Mouse (Mus musculus): ENCODE data around the gene Ttc21a. TPM values are rescaled to one million over a fixed set of nuclear protein-coding genes. Genes with fewer than 3 reads are reported as not detected.
A peak's percentile ranks its signal among the peaks of the same experiment; 100 is the strongest.

The Ttc21a gene
- polyA plus RNA-seq, 1 experiment from 2014 or later: 0.36 TPM

DNA sequence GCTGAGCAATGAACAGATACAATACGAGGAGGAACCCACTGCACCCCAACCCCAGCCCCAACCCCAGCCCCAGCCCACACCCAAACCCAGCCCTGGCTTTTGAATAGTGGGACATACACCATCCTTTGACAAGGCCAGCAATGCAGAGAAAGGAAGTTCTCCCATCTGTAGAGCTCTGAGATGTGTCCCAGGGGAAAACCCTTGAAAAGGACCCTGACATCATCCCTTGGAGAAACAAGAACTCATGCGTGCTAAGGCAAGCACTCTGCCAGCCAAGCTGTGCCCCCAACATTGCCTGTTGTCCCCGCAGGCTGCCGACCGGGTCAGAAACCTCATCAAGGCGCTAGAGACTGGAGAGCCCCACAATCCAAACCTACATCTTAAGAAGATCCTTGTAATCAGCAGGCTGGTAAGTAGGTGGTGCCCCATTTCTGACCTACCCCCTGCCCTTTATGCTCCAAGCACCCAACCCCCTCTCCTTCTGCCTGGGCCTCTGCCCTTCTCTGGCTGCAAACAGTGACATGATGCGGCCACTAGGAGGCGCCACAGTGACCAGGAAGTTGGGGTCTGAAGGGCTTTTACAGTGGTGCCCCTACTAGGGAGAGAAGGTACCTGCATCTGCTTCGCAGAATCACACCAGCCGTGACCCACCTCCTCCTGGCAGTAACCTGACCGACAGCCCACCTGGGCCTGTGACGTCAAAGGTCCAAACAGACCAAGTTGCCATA, 7.9 kb downstream of the Ttc21a start:
- Histone ChIP-seq H3K4me2 (no peak overlapping the region), H3K4me3 (no peak overlapping the region), H3K36me3 (no peaks in the 10 kb centered on the region), H3K27me3 (no peaks in the 10 kb centered on the region), H3K27ac (replicated peaks) (no peak overlapping the region), H3K9ac (no peak overlapping the region), H3K4me1 (replicated peaks) (no peaks in the 10 kb centered on the region), H3K9me3 (no peaks in the 10 kb centered on the region)
- 72% methylated on average over 12 of the region's 12 CpGs for WGBS
- no peak for ATAC-seq (ENCODE audit: low read depth)

DNA sequence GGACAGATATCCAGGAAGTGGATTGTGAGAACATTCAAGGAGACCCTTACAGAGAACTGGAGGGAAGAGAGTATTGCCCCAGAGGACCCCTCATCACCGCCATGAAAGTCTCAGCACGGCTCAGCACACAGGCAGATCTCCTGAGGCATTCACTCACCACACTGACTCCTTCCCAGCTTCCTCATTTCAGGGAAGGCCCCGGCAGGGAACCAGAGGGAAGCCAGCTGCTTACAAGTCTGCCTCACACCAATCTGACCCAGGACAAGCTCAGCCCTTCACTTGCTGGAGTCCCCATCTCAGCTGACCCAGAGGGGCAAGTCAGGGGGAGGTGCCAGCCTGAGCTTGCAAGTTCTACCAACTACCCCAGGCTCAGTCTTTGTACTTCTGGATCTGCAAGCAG, 11.4 kb downstream of the Ttc21a start:
- H3K27ac ChIP-seq (replicated peaks): no peak overlapping the region
- no peaks in the 10 kb centered on the region for H3K27me3 ChIP-seq
- H3K9ac ChIP-seq: no peak overlapping the region
- H3K4me2 ChIP-seq: no peak overlapping the region
- WGBS: 59% methylated on average over 3 of the region's 3 CpGs
- H3K36me3 ChIP-seq: no peaks in the 10 kb centered on the region
- H3K4me1 ChIP-seq (replicated peaks): no peaks in the 10 kb centered on the region
- no peak for ATAC-seq (ENCODE audit: low read depth)
- H3K9me3 ChIP-seq: no peaks in the 10 kb centered on the region
- no peak overlapping the region for H3K4me3 ChIP-seq

DNA sequence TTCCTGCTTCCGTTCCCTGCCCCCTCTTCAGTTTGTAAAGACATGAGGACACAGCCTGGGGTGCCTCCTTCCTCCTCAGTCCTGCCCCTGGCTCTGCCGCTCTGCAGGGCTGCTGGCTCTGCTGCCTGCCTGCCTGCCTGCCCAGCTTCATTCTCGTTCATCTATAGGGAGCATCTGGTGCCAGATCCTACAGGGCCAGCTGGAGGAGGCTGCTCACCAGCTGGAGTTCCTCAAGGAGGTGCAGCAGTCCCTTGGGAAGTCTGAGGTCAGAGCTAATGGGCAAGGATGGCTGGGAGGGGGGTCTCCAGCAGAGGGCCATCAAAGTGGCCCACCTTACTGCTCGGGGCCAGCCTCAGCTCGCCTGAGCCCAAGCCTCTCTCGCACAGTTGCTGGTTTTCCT, 13.0 kb downstream of the Ttc21a start:
- no peaks in the 10 kb centered on the region for H3K4me1 ChIP-seq (replicated peaks)
- H3K9me3 ChIP-seq: no peaks in the 10 kb centered on the region
- 53% methylated on average over 6 of the region's 6 CpGs for WGBS
- H3K27ac ChIP-seq (replicated peaks): no peak overlapping the region
- H3K36me3 ChIP-seq: no peaks in the 10 kb centered on the region
- no peak; the same call in 1 of the 2 replicates for ATAC-seq (ENCODE audit: low read depth)
- H3K27me3 ChIP-seq: no peaks in the 10 kb centered on the region
- peak overlapping the region; percentile 6; the same call in 1 of the 2 replicates for H3K9ac ChIP-seq
- no peak overlapping the region for H3K4me2 ChIP-seq
- H3K4me3 ChIP-seq: no peak overlapping the region

DNA sequence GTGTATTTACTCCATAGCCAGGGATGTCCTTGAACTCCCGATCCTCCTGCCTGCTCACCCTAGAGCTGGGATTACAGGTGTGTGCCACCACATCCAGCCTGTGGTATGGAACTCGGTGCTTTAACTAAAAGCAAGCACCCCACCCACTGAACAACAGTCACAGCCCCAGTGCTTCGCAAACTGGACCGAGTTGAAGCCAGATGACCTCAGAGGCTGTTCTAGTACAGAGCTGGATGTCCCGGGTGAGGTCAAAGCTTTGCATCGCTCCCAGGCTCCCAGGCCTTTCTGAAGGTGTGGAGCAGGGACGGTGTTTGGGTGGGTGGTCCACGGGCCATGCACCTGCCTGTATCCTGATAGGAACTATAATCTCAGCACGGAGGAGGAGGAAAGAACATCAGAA, 14.0 kb downstream of the Ttc21a start:
- Histone ChIP-seq H3K27ac (replicated peaks) (no peak overlapping the region), H3K9me3 (no peaks in the 10 kb centered on the region), H3K4me3 (no peak overlapping the region), H3K4me2 (no peak overlapping the region), H3K9ac (no peak overlapping the region), H3K4me1 (replicated peaks) (no peaks in the 10 kb centered on the region), H3K36me3 (no peaks in the 10 kb centered on the region), H3K27me3 (no peaks in the 10 kb centered on the region)
- WGBS: 89% methylated on average over 9 of the region's 9 CpGs
- no peak for ATAC-seq (ENCODE audit: low read depth)

DNA sequence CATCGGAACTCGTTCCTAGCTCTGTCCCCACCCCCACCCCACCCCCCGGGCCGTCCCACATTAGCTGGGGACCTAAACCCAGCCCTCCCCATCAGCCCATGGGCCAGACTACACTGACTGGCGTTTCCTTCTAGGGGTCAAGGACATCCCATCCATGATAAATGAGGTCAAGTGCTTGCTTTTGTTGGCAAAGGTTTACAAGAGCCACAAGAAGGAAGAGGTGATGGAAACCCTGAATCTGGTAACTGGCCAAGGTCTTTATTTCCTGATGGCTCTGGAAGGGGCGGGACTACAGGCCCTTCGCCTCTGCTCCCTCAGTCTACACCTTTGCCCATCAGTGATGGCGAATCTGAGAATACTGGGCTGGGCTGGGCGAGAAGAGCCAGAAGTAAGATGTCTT, 21.4 kb downstream of the Ttc21a start:
- ATAC-seq (ENCODE audit: low read depth): no peak
- H3K4me1 ChIP-seq (replicated peaks): peaks cover 7% of the 10 kb centered on the region
- 85% methylated on average over 9 of the region's 9 CpGs for WGBS

DNA sequence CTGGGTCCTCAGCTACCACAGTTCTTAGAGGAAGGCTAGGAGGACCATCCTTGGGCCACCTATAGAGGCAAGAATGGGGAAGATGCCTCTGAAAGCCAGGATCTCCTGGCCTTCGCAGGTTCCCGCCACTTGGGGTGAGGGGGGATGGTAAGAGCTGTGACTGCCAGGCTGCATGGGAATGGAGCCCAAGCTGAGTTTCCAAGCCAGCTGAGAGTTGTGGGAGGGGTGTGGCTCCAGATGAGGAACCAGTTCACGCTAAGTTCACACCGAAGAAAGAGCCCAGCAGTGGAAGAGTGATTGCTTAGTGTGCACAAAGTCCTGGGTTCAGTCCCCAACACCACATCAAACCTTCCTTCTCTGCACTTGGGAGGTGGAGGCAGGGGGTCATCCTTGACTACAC, 24.8 kb downstream of the Ttc21a start:
- Histone ChIP-seq H3K9me3 (no peaks in the 10 kb centered on the region), H3K9ac (no peak overlapping the region), H3K27ac (replicated peaks) (no peak overlapping the region), H3K36me3 (no peaks in the 10 kb centered on the region), H3K4me1 (replicated peaks) (peaks cover 7% of the 10 kb centered on the region), H3K4me2 (no peak overlapping the region), H3K27me3 (no peaks in the 10 kb centered on the region), H3K4me3 (no peak overlapping the region)
- no peak for ATAC-seq (ENCODE audit: low read depth)
- WGBS: 74% methylated on average over 4 of the region's 4 CpGs

More for the DNA sequence above, 21.4 kb downstream of the Ttc21a start:
- Histone ChIP-seq H3K27me3 (no peaks in the 10 kb centered on the region), H3K4me3 (no peak overlapping the region), H3K9ac (no peak overlapping the region), H3K36me3 (no peaks in the 10 kb centered on the region), H3K9me3 (no peaks in the 10 kb centered on the region), H3K27ac (replicated peaks) (no peak overlapping the region), H3K4me2 (no peak overlapping the region)

DNA sequence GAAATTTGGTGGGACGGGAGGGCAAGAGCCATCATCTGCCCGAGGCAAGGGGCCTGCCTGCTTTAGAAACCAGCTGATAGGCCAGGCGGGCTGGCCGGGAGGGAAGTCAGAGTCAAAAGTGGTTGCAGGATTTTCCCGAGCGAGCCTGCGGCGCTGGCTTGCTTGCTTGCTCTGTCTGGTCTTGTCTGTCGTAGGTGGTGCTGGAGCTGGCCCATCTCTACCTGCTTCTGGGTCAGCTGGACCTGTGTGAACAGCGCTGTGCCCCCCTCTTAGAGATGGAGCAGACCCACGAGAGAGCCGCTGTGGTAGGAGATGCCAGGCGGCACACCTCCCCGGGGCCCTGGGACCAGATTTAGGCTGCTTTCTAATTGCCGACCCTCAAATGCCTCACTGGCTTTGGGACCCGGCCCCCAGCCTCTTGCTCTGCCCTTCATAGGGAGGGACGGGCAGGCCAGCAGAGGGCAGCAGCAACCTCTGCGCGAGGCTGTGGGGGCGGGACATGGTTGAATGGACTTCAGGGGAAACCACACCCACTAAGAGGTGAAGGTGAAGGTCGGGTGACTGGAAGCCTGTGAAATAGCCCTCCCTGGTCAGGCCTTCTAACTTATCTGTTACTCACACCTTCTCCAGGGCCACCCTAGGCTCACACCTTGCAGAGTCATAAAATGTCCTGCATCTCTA, 25.7 kb downstream of the Ttc21a start:
- peak; percentile 61; the same call in 1 of the 2 replicates for ATAC-seq (ENCODE audit: low read depth)
- Histone ChIP-seq H3K9me3 (no peaks in the 10 kb centered on the region), H3K4me1 (replicated peaks) (peaks cover 7% of the 10 kb centered on the region), H3K9ac (no peak overlapping the region), H3K4me3 (no peak overlapping the region), H3K27me3 (no peaks in the 10 kb centered on the region), H3K36me3 (no peaks in the 10 kb centered on the region), H3K4me2 (peak overlapping the region; percentile 35), H3K27ac (replicated peaks) (no peak overlapping the region)
- WGBS: 12% methylated on average over 21 of the region's 21 CpGs

DNA sequence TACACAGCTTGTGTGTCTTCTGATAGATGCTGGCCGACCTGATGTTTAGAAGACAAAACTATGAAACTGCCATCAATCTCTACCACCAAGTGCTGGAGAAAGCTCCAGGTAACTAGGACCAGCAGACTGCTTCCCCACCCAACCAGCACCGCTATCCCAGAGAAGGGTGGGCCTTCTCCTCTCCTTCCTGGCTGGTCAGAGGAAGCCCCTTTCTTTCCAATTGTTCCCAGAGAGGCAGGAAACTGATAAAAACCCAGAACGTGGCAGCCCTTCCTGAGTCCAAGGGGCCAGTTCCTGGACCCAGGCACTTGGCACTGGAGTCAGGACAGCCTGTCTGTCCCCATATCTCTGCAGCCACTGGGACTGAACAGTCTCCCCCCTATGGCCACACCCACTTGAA, 26.8 kb downstream of the Ttc21a start:
- no peak for ATAC-seq (ENCODE audit: low read depth)
- H3K9me3 ChIP-seq: no peaks in the 10 kb centered on the region
- H3K36me3 ChIP-seq: no peaks in the 10 kb centered on the region
- peaks cover 7% of the 10 kb centered on the region for H3K4me1 ChIP-seq (replicated peaks)
- no peak overlapping the region for H3K27ac ChIP-seq (replicated peaks)
- no peaks in the 10 kb centered on the region for H3K27me3 ChIP-seq
- no peak overlapping the region for H3K9ac ChIP-seq
- no peak overlapping the region for H3K4me2 ChIP-seq
- no peak overlapping the region for H3K4me3 ChIP-seq
- 81% methylated on average over 3 of the region's 3 CpGs for WGBS

DNA sequence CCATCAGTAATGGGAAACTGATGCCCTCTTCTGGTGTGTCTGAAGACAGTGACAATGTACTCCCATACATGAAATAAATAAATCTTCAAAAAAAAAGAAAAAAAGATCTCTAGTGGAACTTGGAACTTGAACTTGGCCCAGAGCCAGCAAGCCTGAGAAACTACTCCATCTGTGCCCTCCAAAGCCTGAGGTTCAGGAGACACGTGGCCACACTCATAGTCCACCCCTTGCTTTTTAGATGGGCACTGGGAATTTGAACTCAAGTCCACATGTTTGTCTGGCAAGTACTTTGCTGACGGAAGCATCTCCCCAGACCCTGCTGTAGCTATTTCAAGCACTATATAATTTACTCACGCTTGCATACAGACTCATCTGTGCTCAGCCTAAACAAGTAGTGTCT, 27.8 kb downstream of the Ttc21a start:
- H3K9me3 ChIP-seq: no peaks in the 10 kb centered on the region
- peaks cover 9% of the 10 kb centered on the region for H3K4me1 ChIP-seq (replicated peaks)
- no peaks in the 10 kb centered on the region for H3K27me3 ChIP-seq
- no peak overlapping the region for H3K27ac ChIP-seq (replicated peaks)
- ATAC-seq (ENCODE audit: low read depth): no peak
- 64% methylated on average over 3 of the region's 3 CpGs for WGBS
- H3K4me3 ChIP-seq: no peak overlapping the region
- no peaks in the 10 kb centered on the region for H3K36me3 ChIP-seq
- no peak overlapping the region for H3K9ac ChIP-seq
- no peak overlapping the region for H3K4me2 ChIP-seq

DNA sequence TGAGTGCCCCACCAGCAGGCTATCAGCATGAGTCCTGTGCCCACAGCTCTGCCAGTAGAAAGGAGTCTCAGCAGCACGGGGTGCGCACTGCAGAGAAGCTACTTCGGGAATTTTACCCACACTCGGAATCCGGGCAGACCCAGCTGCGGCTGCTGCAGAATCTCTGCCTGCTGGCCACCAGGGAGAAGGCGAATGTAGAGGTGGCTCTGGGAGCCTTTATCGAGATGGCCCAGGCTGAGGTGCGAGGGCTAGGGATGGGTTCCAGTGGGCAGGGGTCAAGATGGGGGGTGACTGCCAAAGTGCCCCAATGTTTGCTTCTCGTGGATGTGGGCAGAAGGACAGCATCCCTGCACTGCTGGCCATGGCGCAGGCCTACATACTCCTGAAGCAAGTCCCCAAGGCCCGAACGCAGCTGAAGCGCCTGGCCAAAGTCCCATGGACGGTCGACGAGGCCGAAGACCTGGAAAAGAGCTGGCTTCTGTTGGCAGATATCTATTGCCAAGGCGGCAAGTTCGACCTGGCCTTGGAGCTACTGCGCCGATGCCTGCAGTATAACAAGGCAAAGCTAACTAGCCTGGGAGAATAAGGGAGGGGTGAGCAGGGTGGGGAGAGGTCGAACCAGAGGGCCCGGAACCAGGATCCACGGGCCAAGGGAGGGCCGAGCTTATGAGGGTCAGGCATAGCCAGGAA, 29.0 kb downstream of the Ttc21a start:
- peaks cover 21% of the 10 kb centered on the region for H3K4me1 ChIP-seq (replicated peaks)
- H3K4me2 ChIP-seq: no peak overlapping the region
- H3K27ac ChIP-seq (replicated peaks): no peak overlapping the region
- no peak for ATAC-seq (ENCODE audit: low read depth)
- H3K4me3 ChIP-seq: no peak overlapping the region
- H3K9ac ChIP-seq: no peak overlapping the region
- H3K27me3 ChIP-seq: no peaks in the 10 kb centered on the region
- H3K36me3 ChIP-seq: no peaks in the 10 kb centered on the region
- no peaks in the 10 kb centered on the region for H3K9me3 ChIP-seq
- 92% methylated on average over 26 of the region's 26 CpGs for WGBS

DNA sequence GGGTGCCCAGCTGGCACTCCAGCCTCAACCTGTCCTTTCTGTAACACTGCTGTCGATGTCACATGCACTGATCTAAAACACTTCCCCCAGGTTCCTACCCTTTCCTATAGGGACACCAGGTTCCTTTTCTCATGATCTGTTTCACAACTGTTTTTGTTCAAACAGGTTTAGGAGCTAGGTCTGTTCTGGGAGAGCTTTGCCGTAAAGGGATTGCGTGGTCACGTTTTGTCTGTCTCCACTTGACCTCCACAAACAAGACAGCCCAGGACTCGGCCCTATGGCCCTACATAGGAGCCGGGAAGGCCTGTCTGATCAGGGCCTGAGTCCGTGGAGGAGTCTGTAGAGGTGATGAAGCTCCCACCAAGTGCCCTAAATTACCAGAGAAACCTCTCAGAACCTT, 32.4 kb downstream of the Ttc21a start:
- H3K27me3 ChIP-seq: no peaks in the 10 kb centered on the region
- no peak overlapping the region for H3K9ac ChIP-seq
- ATAC-seq (ENCODE audit: low read depth): no peak
- H3K4me2 ChIP-seq: no peak overlapping the region
- H3K4me3 ChIP-seq: no peak overlapping the region
- peaks cover 10% of the 10 kb centered on the region; the same call in 1 of the 2 replicates for H3K36me3 ChIP-seq
- H3K9me3 ChIP-seq: no peaks in the 10 kb centered on the region
- peaks cover 15% of the 10 kb centered on the region for H3K4me1 ChIP-seq (replicated peaks)
- H3K27ac ChIP-seq (replicated peaks): no peak overlapping the region
- WGBS: 80% methylated on average over 7 of the region's 7 CpGs

DNA sequence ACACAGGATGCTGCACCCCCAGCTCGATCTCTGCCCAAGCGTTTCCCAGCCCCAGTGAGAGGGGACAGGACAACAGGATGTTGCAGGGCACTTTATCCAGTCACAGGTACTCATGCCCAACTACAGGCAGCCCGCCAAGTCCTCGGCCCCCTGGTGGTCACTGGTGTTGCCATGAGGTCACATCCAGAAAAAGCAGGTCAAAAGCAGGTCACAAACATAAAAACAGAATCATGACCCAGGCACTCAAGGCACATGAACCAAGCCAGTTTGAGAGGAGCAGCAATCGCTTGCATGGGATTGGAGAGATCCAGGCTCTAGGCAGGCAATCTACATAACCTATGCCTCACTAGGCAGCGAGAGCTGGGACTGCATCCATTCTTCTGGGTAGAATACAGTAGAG, 32.8 kb downstream of the Ttc21a start:
- no peak overlapping the region for H3K4me2 ChIP-seq
- H3K27me3 ChIP-seq: no peaks in the 10 kb centered on the region
- H3K36me3 ChIP-seq: peaks cover 10% of the 10 kb centered on the region; the same call in 1 of the 2 replicates
- 49% methylated on average over 6 of the region's 6 CpGs for WGBS
- H3K9me3 ChIP-seq: no peaks in the 10 kb centered on the region
- H3K4me3 ChIP-seq: no peak overlapping the region
- H3K9ac ChIP-seq: no peak overlapping the region
- peaks cover 15% of the 10 kb centered on the region for H3K4me1 ChIP-seq (replicated peaks)
- ATAC-seq (ENCODE audit: low read depth): peak; percentile 29; the same call in 1 of the 2 replicates
- H3K27ac ChIP-seq (replicated peaks): peak overlapping the region; percentile 57; the same call in 1 of the 2 replicates

All from neural tube, embryonic 13.5 days (tissue).